Mouse (Mus musculus) T-helper 17 cell (primary cell): Measurements from ENCODE around the gene Ctrb1.

Experiments used
- in situ Hi-C, 2 experiments: fragments of 300-600 bp; cut with MboI, MseI; formaldehyde crosslinking; loops; 1 replicate in 1 of 2; 2 replicates in 1 of 2; pipeline ENCODE4 v1.15.1; 2025; ENCODE audit warnings: high pct_unique_total_duplicates in 2 of 2

The Ctrb1 gene

GRCm38 (mm10) chr8:111717866-111718265 is 27.1 kb upstream of the Ctrb1 start:
- in situ Hi-C loops: loop anchor here in 1 of 2 experiments (10.0 to 25.0 kb wide), 2 partner anchors 107 to 1919 kb away; partner anchors contain the start of genes Mon1b and Syce1l

GRCm38 (mm10) chr8:111717488-111717792 is 26.6 kb upstream of the Ctrb1 start:
- in situ Hi-C loops: loop anchor here in 1 of 2 experiments (10.0 to 25.0 kb wide), 2 partner anchors 107 to 1920 kb away; partner anchors contain the start of genes Mon1b and Syce1l

- in situ Hi-C loops: loop anchor here in 1 of 2 experiments (10.0 to 25.0 kb wide), 2 partner anchors 108 to 1920 kb away; partner anchors contain the start of genes Mon1b and Syce1l
Measured at GRCm38 (mm10) chr8:111716603-111717487, 26.0 kb upstream of the Ctrb1 start.

GRCm38 (mm10) chr8:111715514-111715913 is 24.7 kb upstream of the Ctrb1 start:
- in situ Hi-C loops: loop anchor here in 1 of 2 experiments (10.0 to 25.0 kb wide), 2 partner anchors 109 to 1922 kb away; partner anchors contain the start of genes Mon1b and Syce1l

GRCm38 (mm10) chr8:111714295-111714694 is 23.5 kb upstream of the Ctrb1 start:
- in situ Hi-C loops: loop anchor here in 1 of 2 experiments (10.0 to 25.0 kb wide), 2 partner anchors 111 to 1923 kb away; partner anchors contain the start of genes Mon1b and Syce1l

GRCm38 (mm10) chr8:111713817-111714216 is 23.0 kb upstream of the Ctrb1 start:
- in situ Hi-C loops: loop anchor here in 1 of 2 experiments (10.0 to 25.0 kb wide), 2 partner anchors 111 to 1923 kb away; partner anchors contain the start of genes Mon1b and Syce1l

GRCm38 (mm10) chr8:111713291-111713690 is 22.5 kb upstream of the Ctrb1 start:
- in situ Hi-C loops: loop anchor here in 1 of 2 experiments (10.0 to 25.0 kb wide), 2 partner anchors 112 to 1924 kb away; partner anchors contain the start of genes Mon1b and Syce1l

GRCm38 (mm10) chr8:111712588-111712987 is 21.8 kb upstream of the Ctrb1 start:
- in situ Hi-C loops: loop anchor here in 1 of 2 experiments (10.0 to 25.0 kb wide), 2 partner anchors 112 to 1925 kb away; partner anchors contain the start of genes Mon1b and Syce1l

GRCm38 (mm10) chr8:111712135-111712534 is 21.3 kb upstream of the Ctrb1 start:
- in situ Hi-C loops: loop anchor here in 1 of 2 experiments (10.0 to 25.0 kb wide), 2 partner anchors 113 to 1925 kb away; partner anchors contain the start of genes Mon1b and Syce1l

- in situ Hi-C loops: loop anchor here in 1 of 2 experiments (10.0 to 25.0 kb wide), 2 partner anchors 114 to 1926 kb away; partner anchors contain the start of genes Mon1b and Syce1l
Measured at GRCm38 (mm10) chr8:111710777-111711485, 20.1 kb upstream of the Ctrb1 start.

GRCm38 (mm10) chr8:111709223-111709622 is 18.4 kb upstream of the Ctrb1 start:
- in situ Hi-C loops: loop anchor here in 1 of 2 experiments (25.0 kb wide), 1 partner anchor 1928 kb away; the partner anchor contains the start of genes Mon1b and Syce1l

- in situ Hi-C loops: loop anchor here in 1 of 2 experiments (25.0 kb wide), 1 partner anchor 1929 kb away; the partner anchor contains the start of genes Mon1b and Syce1l
Measured at GRCm38 (mm10) chr8:111708265-111708664, 17.5 kb upstream of the Ctrb1 start.

- in situ Hi-C loops: loop anchor here in 1 of 2 experiments (25.0 kb wide), 1 partner anchor 1932 kb away; the partner anchor contains the start of genes Mon1b and Syce1l
Measured at GRCm38 (mm10) chr8:111705699-111706098, 14.9 kb upstream of the Ctrb1 start.

- in situ Hi-C loops: loop anchor here in 1 of 2 experiments (25.0 kb wide), 1 partner anchor 1932 kb away; the partner anchor contains the start of genes Mon1b and Syce1l
Measured at GRCm38 (mm10) chr8:111705222-111705621, 14.4 kb upstream of the Ctrb1 start.

- in situ Hi-C loops: loop anchor here in 1 of 2 experiments (25.0 kb wide), 1 partner anchor 1933 kb away; the partner anchor contains the start of genes Mon1b and Syce1l
Measured at GRCm38 (mm10) chr8:111704585-111704984, 13.8 kb upstream of the Ctrb1 start.

- in situ Hi-C loops: loop anchor here in 1 of 2 experiments (25.0 kb wide), 1 partner anchor 1936 kb away; the partner anchor contains the start of genes Mon1b and Syce1l
Measured at GRCm38 (mm10) chr8:111701380-111701779, 10.6 kb upstream of the Ctrb1 start.

GRCm38 (mm10) chr8:111700740-111701139 is 9.9 kb upstream of the Ctrb1 start:
- in situ Hi-C loops: loop anchor here in 1 of 2 experiments (25.0 kb wide), 1 partner anchor 1937 kb away; the partner anchor contains the start of genes Mon1b and Syce1l

- in situ Hi-C loops: loop anchor here in 1 of 2 experiments (25.0 kb wide), 1 partner anchor 1937 kb away; the partner anchor contains the start of genes Mon1b and Syce1l
Measured at GRCm38 (mm10) chr8:111700201-111700600, 9.4 kb upstream of the Ctrb1 start.

- in situ Hi-C loops: no loop called here
Measured at GRCm38 (mm10) chr8:111699035-111699434, 8.2 kb upstream of the Ctrb1 start.

GRCm38 (mm10) chr8:111697655-111698054 is 6.8 kb upstream of the Ctrb1 start:
- in situ Hi-C loops: no loop called here
